Mouse (Mus musculus): Measurements from ENCODE around the gene Plin4.

DNA sequence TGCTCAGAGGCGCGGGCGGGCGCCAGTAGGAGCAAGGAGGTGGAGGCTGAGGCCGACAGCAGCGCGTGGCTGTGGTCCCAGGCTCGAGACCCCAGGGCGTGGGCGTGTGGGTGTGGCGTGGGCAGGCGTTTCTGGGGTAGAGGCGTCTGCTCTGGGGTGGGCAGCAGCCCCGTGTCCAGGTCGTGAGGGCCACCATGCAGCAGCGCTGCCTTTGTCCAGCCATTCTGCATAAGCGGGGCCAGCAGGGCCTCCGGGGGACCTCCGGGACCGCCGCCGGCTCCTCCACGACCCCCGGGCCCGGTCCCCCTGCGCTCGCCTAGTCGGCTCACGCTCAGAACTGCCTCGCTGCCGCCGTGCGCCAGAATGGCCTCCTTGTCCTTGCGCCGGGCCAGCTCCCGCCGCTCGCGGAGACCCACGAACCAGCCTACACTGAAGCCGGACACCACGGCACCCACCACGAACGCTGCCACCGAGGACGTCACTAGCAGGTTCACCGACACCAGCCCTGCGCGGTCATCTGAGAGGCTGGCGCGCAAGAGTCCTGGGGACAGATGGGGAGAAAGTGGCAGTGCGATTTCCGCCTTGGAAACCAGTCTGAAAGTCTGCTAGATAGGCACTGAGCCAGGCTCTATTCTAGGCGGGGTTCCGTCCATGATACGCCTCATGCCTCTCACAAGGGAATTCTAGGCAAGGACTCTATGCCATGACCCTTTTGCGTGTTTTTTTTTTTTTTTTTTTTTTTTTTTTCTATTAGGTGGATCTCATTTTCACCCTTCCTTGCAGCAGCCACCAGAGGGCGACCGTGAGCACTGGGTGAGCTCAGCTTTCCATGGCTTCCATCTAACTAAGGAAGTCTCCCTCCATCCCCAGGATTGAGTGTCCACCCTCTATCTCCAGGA, 15.0 kb upstream of the Plin4 start:
- TF ChIP-seq CTCF (IDR thresholded peaks at IDR 0.05; ENCODE audit: extremely low read depth, insufficient read depth, insufficient read length, insufficient replicate concordance) (peak; percentile 70; the same call in 1 of the 2 replicates), POLR2A (IDR thresholded peaks at IDR 0.05; ENCODE audit: low read depth, low read length) (no peak)
